Mouse (Mus musculus) heart, embryonic 16.5 days (tissue): ENCODE measurements around the gene Ism1. TPM values are rescaled to one million over a fixed set of nuclear protein-coding genes. Genes with fewer than 3 reads are reported as not detected.

Source experiments
- ATAC-seq: fragments of 200-750 bp; cut with Nextera tagmentation; replicated peaks from 2 replicates; pipeline ENCODE4 v1.8.0; 2017; ENCODE audit warnings: moderate number of reproducible peaks; ENCODE audit not compliant: insufficient read depth, low FRiP score; ENCODE audit errors: extremely low read depth
- H3K27ac ChIP-seq: fragments of 300-500 bp; sonication (generic); 2 replicates; pipeline ENCODE4 v1.5.1; 2014; ENCODE audit warnings: mild to moderate bottlenecking, low read length, control low read depth, moderate library complexity
- H3K27me3 ChIP-seq: fragments of 300-500 bp; sonication (generic); 2 replicates; pipeline ENCODE4 v1.6.1; 2014; ENCODE audit warnings: low read length, mixed read lengths; ENCODE audit not compliant: control insufficient read depth, insufficient read depth
- H3K36me3 ChIP-seq: fragments of 300-500 bp; sonication (generic); 2 replicates; pipeline ENCODE4 v1.6.1; 2014; ENCODE audit not compliant: control insufficient read depth, insufficient read depth
- H3K4me1 ChIP-seq: fragments of 300-500 bp; sonication (generic); 2 replicates; pipeline ENCODE4 v1.6.1; 2014; ENCODE audit warnings: low read length, mixed read lengths; ENCODE audit not compliant: control insufficient read depth, insufficient read depth
- H3K4me2 ChIP-seq: fragments of 300-500 bp; sonication (generic); 2 replicates; pipeline ENCODE4 v1.6.1; 2014; ENCODE audit warnings: low read depth, mild to moderate bottlenecking, control low read depth, low read length
- H3K4me3 ChIP-seq: fragments of 300-500 bp; sonication (generic); 2 replicates; pipeline ENCODE4 v1.5.1; 2014; ENCODE audit warnings: mild to moderate bottlenecking, control low read depth, low read length
- H3K9ac ChIP-seq: fragments of 300-500 bp; sonication (generic); 2 replicates; pipeline ENCODE4 v1.6.1; 2014; ENCODE audit warnings: low read length, control low read depth
- H3K9me3 ChIP-seq: fragments of 300-500 bp; sonication (generic); replicated peaks from 2 replicates; pipeline ENCODE4 v1.6.1; 2016; ENCODE audit warnings: low read length; ENCODE audit not compliant: control insufficient read depth
- WGBS: fragments of 180-500 bp; shearing (Covaris S2); extraction: QIAGEN DNeasy Blood & Tissue Kit; methylation state at CpG from one replicate; pipeline ENCODE4 v1.1.7; 2014; 5-methylcytosine and 5-hydroxymethylcytosine counted together
- polyA plus RNA-seq: library from polyadenylated mRNA; unstranded; fragments of >200 nt; fragmentation: Nextera tagmentation; extraction: Ambion mirVana; gene quantifications from 2 replicates; pipeline ENCODE4 v1.2.1, GENCODE M21; 2015

The Ism1 gene
- polyA plus RNA-seq, 1 experiment from 2014 or later, result 0.62 TPM

GRCm38 (mm10) chr2:139778283-139778682 is 100.3 kb downstream of the Ism1 start:
- 50% methylated on average over 3 of the region's 3 CpGs for WGBS
- H3K4me1 ChIP-seq, result no peaks in the 10 kb centered on the region
- no peak overlapping the region for H3K4me3 ChIP-seq
- no peak overlapping the region for H3K9ac ChIP-seq
- H3K4me2 ChIP-seq, result no peak overlapping the region
- no peaks in the 10 kb centered on the region for H3K36me3 ChIP-seq
- no peaks in the 10 kb centered on the region for H3K27me3 ChIP-seq
- no peak overlapping the region for H3K27ac ChIP-seq
- H3K9me3 ChIP-seq, result no peaks in the 10 kb centered on the region
- ATAC-seq, result no peak

- Histone ChIP-seq H3K27me3 (no peaks in the 10 kb centered on the region), H3K9ac (no peak overlapping the region), H3K4me1 (no peaks in the 10 kb centered on the region), H3K4me2 (no peak overlapping the region), H3K27ac (no peak overlapping the region), H3K9me3 (no peaks in the 10 kb centered on the region), H3K4me3 (no peak overlapping the region), H3K36me3 (no peaks in the 10 kb centered on the region)
- no peak for ATAC-seq
- 81% methylated on average over 8 of the region's 8 CpGs for WGBS
These were observed 105.4 kb downstream of the Ism1 start for GRCm38 (mm10) chr2:139783318-139783850.

- Histone ChIP-seq H3K27ac (no peak overlapping the region), H3K27me3 (no peaks in the 10 kb centered on the region), H3K36me3 (no peaks in the 10 kb centered on the region), H3K4me2 (no peak overlapping the region), H3K4me1 (no peaks in the 10 kb centered on the region), H3K4me3 (no peak overlapping the region), H3K9me3 (no peaks in the 10 kb centered on the region), H3K9ac (no peak overlapping the region)
- 47% methylated on average over 1 of the region's 1 CpGs for WGBS
- ATAC-seq, result no peak
These were observed 106.5 kb downstream of the Ism1 start for GRCm38 (mm10) chr2:139784465-139784864.

- 25% methylated on average over 2 of the region's 2 CpGs for WGBS
- no peaks in the 10 kb centered on the region for H3K36me3 ChIP-seq
- ATAC-seq, result no peak
- H3K9me3 ChIP-seq, result no peaks in the 10 kb centered on the region
- no peak overlapping the region for H3K4me2 ChIP-seq
- no peak overlapping the region for H3K4me3 ChIP-seq
- no peaks in the 10 kb centered on the region for H3K27me3 ChIP-seq
- no peak overlapping the region for H3K9ac ChIP-seq
- no peak overlapping the region for H3K27ac ChIP-seq
- no peaks in the 10 kb centered on the region for H3K4me1 ChIP-seq
These were observed 107.0 kb downstream of the Ism1 start for GRCm38 (mm10) chr2:139784946-139785345.

- Histone ChIP-seq H3K4me3 (no peak overlapping the region), H3K4me1 (no peaks in the 10 kb centered on the region), H3K9ac (no peak overlapping the region), H3K4me2 (no peak overlapping the region), H3K9me3 (no peaks in the 10 kb centered on the region), H3K36me3 (no peaks in the 10 kb centered on the region), H3K27ac (no peak overlapping the region), H3K27me3 (no peaks in the 10 kb centered on the region)
- 56% methylated on average over 4 of the region's 4 CpGs for WGBS
- no peak for ATAC-seq
These were observed 110.7 kb downstream of the Ism1 start for GRCm38 (mm10) chr2:139788658-139789057.

- H3K4me1 ChIP-seq, result no peaks in the 10 kb centered on the region
- no peak overlapping the region for H3K9ac ChIP-seq
- no peaks in the 10 kb centered on the region for H3K9me3 ChIP-seq
- H3K27ac ChIP-seq, result no peak overlapping the region
- WGBS, result 74% methylated on average over 9 of the region's 9 CpGs
- H3K4me3 ChIP-seq, result no peak overlapping the region
- ATAC-seq, result no peak
- no peaks in the 10 kb centered on the region for H3K36me3 ChIP-seq
- H3K27me3 ChIP-seq, result no peaks in the 10 kb centered on the region
- no peak overlapping the region for H3K4me2 ChIP-seq
These were observed 114.6 kb downstream of the Ism1 start for GRCm38 (mm10) chr2:139792345-139793120.

GRCm38 (mm10) chr2:139804041-139804440 is 126.1 kb downstream of the Ism1 start:
- Histone ChIP-seq H3K4me3 (no peak overlapping the region), H3K4me2 (no peak overlapping the region), H3K4me1 (no peaks in the 10 kb centered on the region), H3K27ac (no peak overlapping the region), H3K36me3 (no peaks in the 10 kb centered on the region), H3K9me3 (no peaks in the 10 kb centered on the region), H3K27me3 (no peaks in the 10 kb centered on the region), H3K9ac (no peak overlapping the region)
- ATAC-seq, result no peak
- 67% methylated on average over 7 of the region's 7 CpGs for WGBS

GRCm38 (mm10) chr2:139807887-139808286 is 129.9 kb downstream of the Ism1 start:
- ATAC-seq, result no peak
- H3K9me3 ChIP-seq, result no peaks in the 10 kb centered on the region
- 90% methylated on average over 6 of the region's 6 CpGs for WGBS
- H3K4me2 ChIP-seq, result no peak overlapping the region
- no peak overlapping the region for H3K27ac ChIP-seq
- no peak overlapping the region for H3K9ac ChIP-seq
- H3K4me3 ChIP-seq, result no peak overlapping the region
- H3K27me3 ChIP-seq, result no peaks in the 10 kb centered on the region
- no peaks in the 10 kb centered on the region for H3K36me3 ChIP-seq
- no peaks in the 10 kb centered on the region for H3K4me1 ChIP-seq
